Mouse (Mus musculus) splenic B cell, adult 2 months (primary cell): ENCODE data around the gene Ghdc.

Source experiments
- DNase-seq: peaks from one replicate; pipeline ENCODE4 v3.0.0-alpha.2; 2011; ENCODE audit warnings: low read depth, low spot score
- H3K27me3 ChIP-seq: 2 replicates; pipeline ENCODE4 v1.6.1; 2012; ENCODE audit warnings: mild to moderate bottlenecking, low read length, moderate library complexity, mixed read lengths; ENCODE audit not compliant: control insufficient read depth, poor library complexity, insufficient read depth, severe bottlenecking
- H3K36me3 ChIP-seq: 2 replicates; pipeline ENCODE4 v1.6.1; 2012; ENCODE audit warnings: mild to moderate bottlenecking, low read length, moderate library complexity, mixed read lengths; ENCODE audit not compliant: control insufficient read depth, poor library complexity, insufficient read depth, severe bottlenecking

Ghdc gene

GRCm38 (mm10) chr11:100766726-100767125 is 4.0 kb downstream of the Ghdc start:
- Histone ChIP-seq H3K36me3 (no peaks in the 10 kb centered on the region; the same call in 1 of the 2 replicates), H3K27me3 (no peaks in the 10 kb centered on the region)
- no peak for DNase-seq

- Histone ChIP-seq H3K27me3 (no peaks in the 10 kb centered on the region), H3K36me3 (no peaks in the 10 kb centered on the region)
- no peak for DNase-seq
Observed at GRCm38 (mm10) chr11:100762831-100763230, 7.9 kb downstream of the Ghdc start, which contains the start of gene Hcrt. Gene Hcrt (minus strand): TSS chr11:100762931.

- H3K36me3 ChIP-seq: no peaks in the 10 kb centered on the region
- peak; percentile 85 for DNase-seq
- no peaks in the 10 kb centered on the region for H3K27me3 ChIP-seq
Observed at GRCm38 (mm10) chr11:100761547-100762045, 9.2 kb downstream of the Ghdc start.

- DNase-seq: peak; percentile 95
- Histone ChIP-seq H3K36me3 (no peaks in the 10 kb centered on the region), H3K27me3 (no peaks in the 10 kb centered on the region)
Observed at GRCm38 (mm10) chr11:100759611-100760233, 11.0 kb downstream of the Ghdc start, which contains the start of gene Kcnh4. Gene Kcnh4 (minus strand): TSS chr11:100759942.

GRCm38 (mm10) chr11:100758707-100759610 is 11.8 kb downstream of the Ghdc start:
- no peaks in the 10 kb centered on the region for H3K36me3 ChIP-seq

GRCm38 (mm10) chr11:100757566-100757965 is 13.2 kb downstream of the Ghdc start:
- Histone ChIP-seq H3K27me3 (no peaks in the 10 kb centered on the region), H3K36me3 (no peaks in the 10 kb centered on the region)
- peak; percentile 77 for DNase-seq

More at GRCm38 (mm10) chr11:100758707-100759610, 11.8 kb downstream of the Ghdc start:
- peak; percentile 70 for DNase-seq
- no peaks in the 10 kb centered on the region for H3K27me3 ChIP-seq

GRCm38 (mm10) chr11:100756476-100756875 is 14.3 kb downstream of the Ghdc start:
- H3K27me3 ChIP-seq: no peaks in the 10 kb centered on the region
- no peaks in the 10 kb centered on the region for H3K36me3 ChIP-seq
- no peak for DNase-seq

GRCm38 (mm10) chr11:100754693-100755057 is 16.1 kb downstream of the Ghdc start:
- no peaks in the 10 kb centered on the region for H3K27me3 ChIP-seq
- DNase-seq: no peak

GRCm38 (mm10) chr11:100754021-100754692 is 16.6 kb downstream of the Ghdc start:
- no peak for DNase-seq
- no peaks in the 10 kb centered on the region for H3K27me3 ChIP-seq
- no peaks in the 10 kb centered on the region for H3K36me3 ChIP-seq

More at GRCm38 (mm10) chr11:100754693-100755057, 16.1 kb downstream of the Ghdc start:
- no peaks in the 10 kb centered on the region for H3K36me3 ChIP-seq

GRCm38 (mm10) chr11:100752294-100752693 is 18.5 kb downstream of the Ghdc start:
- H3K27me3 ChIP-seq: no peaks in the 10 kb centered on the region
- no peak for DNase-seq
- H3K36me3 ChIP-seq: no peaks in the 10 kb centered on the region

- DNase-seq: no peak
- Histone ChIP-seq H3K36me3 (no peaks in the 10 kb centered on the region; the same call in 1 of the 2 replicates), H3K27me3 (no peaks in the 10 kb centered on the region)
Observed at GRCm38 (mm10) chr11:100750127-100750526, 20.6 kb downstream of the Ghdc start.

- H3K27me3 ChIP-seq: no peaks in the 10 kb centered on the region
- DNase-seq: no peak
- H3K36me3 ChIP-seq: no peaks in the 10 kb centered on the region; the same call in 1 of the 2 replicates
Observed at GRCm38 (mm10) chr11:100749469-100749868, 21.3 kb downstream of the Ghdc start.

- DNase-seq: no peak
- H3K27me3 ChIP-seq: no peaks in the 10 kb centered on the region
- H3K36me3 ChIP-seq: no peaks in the 10 kb centered on the region; the same call in 1 of the 2 replicates
Observed at GRCm38 (mm10) chr11:100748620-100749019, 22.1 kb downstream of the Ghdc start.

- no peak for DNase-seq
- no peaks in the 10 kb centered on the region for H3K27me3 ChIP-seq
- H3K36me3 ChIP-seq: no peaks in the 10 kb centered on the region; the same call in 1 of the 2 replicates
Observed at GRCm38 (mm10) chr11:100747114-100747513, 23.6 kb downstream of the Ghdc start.
